ENCODE assay signal across 28 mouse cellular contexts in the genomic region with DNA sequence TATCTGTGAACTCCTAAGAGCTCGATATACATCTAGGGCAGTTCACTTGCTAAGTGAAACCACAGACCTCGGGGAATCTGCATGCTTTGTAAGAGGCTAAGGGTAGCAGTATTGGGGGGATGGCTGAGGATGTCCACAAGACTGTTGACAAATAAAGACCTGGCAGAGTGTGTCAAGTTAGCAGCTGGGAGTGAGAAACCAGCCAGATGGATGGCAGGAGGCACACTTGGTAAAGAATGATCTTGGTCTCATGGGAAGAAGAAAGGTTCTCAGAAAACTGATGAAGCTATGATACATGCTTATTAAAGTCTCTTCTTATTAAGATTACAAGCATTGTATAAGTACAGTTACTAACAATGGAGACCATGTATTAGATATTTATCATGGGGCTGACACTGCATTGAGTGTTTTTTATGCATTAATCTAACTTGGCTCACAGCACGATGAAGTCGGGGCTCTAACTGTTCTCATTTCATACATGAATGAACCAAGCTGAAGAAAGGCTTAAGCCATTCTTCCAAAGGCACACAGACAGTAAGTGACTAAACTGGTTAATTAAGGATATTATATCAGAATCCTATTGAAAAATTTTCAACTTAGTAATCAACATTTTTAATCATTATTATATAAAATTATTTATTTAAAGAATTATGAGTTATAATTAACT. TPM values are rescaled to one million over a fixed set of nuclear protein-coding genes. Genes with fewer than 3 reads are reported as not detected.
DNase-seq lines count a peak whose midpoint lies in the region; ATAC-seq and TF ChIP-seq lines count a peak whose summit lies in the region.
"Had no signal": no experiment of that assay in that cellular context is flagged by ENCODE, and none has a peak within 500 bp of the region (broad histone marks: within the 10 kb centered on the region; RNA-seq: fewer than 3 reads in every experiment).

No protein-coding gene starts in this region.

- H3K9ac ChIP-seq in hindbrain, embryonic 15.5 days = no peak overlapping the region
- H3K9ac ChIP-seq in lung, postnatal 0 days (replicated peaks; ENCODE audit: low read depth) = no peak overlapping the region
- H3K9ac ChIP-seq: forebrain, embryonic 13.5 days; heart, embryonic 13.5 days; intestine, embryonic 15.5 days had no signal

- no peaks in the 10 kb centered on the region for H3K9me3 ChIP-seq in hindbrain, embryonic 15.5 days
- no peaks in the 10 kb centered on the region for H3K9me3 ChIP-seq in hindbrain, embryonic 10.5 days
- no peaks in the 10 kb centered on the region for H3K9me3 ChIP-seq in lung, postnatal 0 days (ENCODE audit: low read length)
- H3K9me3 ChIP-seq: forebrain, embryonic 10.5 days; forebrain, embryonic 13.5 days; heart, embryonic 10.5 days; heart, embryonic 13.5 days; intestine, embryonic 15.5 days had no signal

- no peak overlapping the region for H3K4me2 ChIP-seq in hindbrain, embryonic 15.5 days
- H3K4me2 ChIP-seq in lung, postnatal 0 days (replicated peaks; ENCODE audit: low read depth, low read length) = no peak overlapping the region
- H3K4me2 ChIP-seq: forebrain, embryonic 13.5 days; heart, embryonic 13.5 days; intestine, embryonic 15.5 days had no signal

- H3K27ac ChIP-seq in hindbrain, embryonic 15.5 days (replicated peaks) = no peak overlapping the region
- H3K27ac ChIP-seq in hindbrain, embryonic 10.5 days = no peak overlapping the region
- H3K27ac ChIP-seq in lung, postnatal 0 days (ENCODE audit: low read length) = no peak overlapping the region
- H3K27ac ChIP-seq: forebrain, embryonic 10.5 days; forebrain, embryonic 13.5 days; heart, adult 2 months; heart, embryonic 10.5 days; heart, embryonic 13.5 days; intestine, embryonic 15.5 days had no signal

- peak; percentile 69 for ATAC-seq in hindbrain, embryonic 15.5 days (ENCODE audit: low FRiP score, low read depth)
- no peak for ATAC-seq in lung, postnatal 0 days
- ATAC-seq: forebrain, embryonic 13.5 days; forebrain, embryonic 16.5 days; intestine, embryonic 15.5 days; Patski had no signal

- peak; percentile 56 to 71 for DNase-seq in cerebellum, postnatal 10 days
- no peak for DNase-seq in cerebellum, adult 11-12 months
- no peak for DNase-seq in hindbrain, embryonic 10.5 days (ENCODE audit: low spot score)
- peak; percentile 58 for DNase-seq in left cerebral cortex, postnatal 4 days
- DNase-seq in left cerebral cortex, postnatal 36 days (ENCODE audit: low spot score in 2 of 2) = no peak
- peak; percentile 44 for DNase-seq in 416B (ENCODE audit: low read depth)
- no peak for DNase-seq in lung, postnatal 0 days (ENCODE audit: low spot score)
- DNase-seq: adrenal gland, adult 2 months; adrenal gland, postnatal 14 days; B cell, adult 2 months; cerebellum, adult 2 months; cerebellum, adult 9-11 months; gastrocnemius, postnatal 10 days; gastrocnemius, postnatal 36 days; heart, adult 2 months; heart, postnatal 14 days; heart, postnatal 4 days; kidney, adult 11 months had no signal

- no peak for TF ChIP-seq EP300 in lung, postnatal 0 days (IDR thresholded peaks at IDR 0.05)

- TF ChIP-seq CTCF in lung, postnatal 0 days (IDR thresholded peaks at IDR 0.05) = no peak

- no peak overlapping the region for H3K4me3 ChIP-seq in hindbrain, embryonic 15.5 days
- H3K4me3 ChIP-seq in hindbrain, embryonic 10.5 days = no peak overlapping the region
- no peak overlapping the region for H3K4me3 ChIP-seq in lung, postnatal 0 days (ENCODE audit: low read depth, low read length)
- H3K4me3 ChIP-seq: forebrain, embryonic 10.5 days; forebrain, embryonic 13.5 days; heart, adult 2 months; heart, embryonic 10.5 days; heart, embryonic 13.5 days; intestine, embryonic 15.5 days had no signal

- H3K36me3 ChIP-seq in hindbrain, embryonic 15.5 days = no peaks in the 10 kb centered on the region
- H3K36me3 ChIP-seq in hindbrain, embryonic 10.5 days = no peaks in the 10 kb centered on the region
- H3K36me3 ChIP-seq in lung, postnatal 0 days (ENCODE audit: insufficient read depth, low read length) = no peaks in the 10 kb centered on the region
- H3K36me3 ChIP-seq: forebrain, embryonic 10.5 days; G1E; heart, embryonic 10.5 days; heart, embryonic 13.5 days; intestine, embryonic 15.5 days had no signal

- no peaks in the 10 kb centered on the region for H3K27me3 ChIP-seq in hindbrain, embryonic 15.5 days
- no peaks in the 10 kb centered on the region for H3K27me3 ChIP-seq in hindbrain, embryonic 10.5 days (ENCODE audit: insufficient read depth, poor library complexity, severe bottlenecking)
- H3K27me3 ChIP-seq in lung, postnatal 0 days (replicated peaks; ENCODE audit: insufficient read depth, low read length) = no peaks in the 10 kb centered on the region
- H3K27me3 ChIP-seq: CH12.LX; forebrain, embryonic 13.5 days; heart, embryonic 13.5 days; intestine, embryonic 15.5 days had no signal

- intact Hi-C loops in left cerebral cortex, postnatal 4 days (cut with DNase I) = no loop called here
- intact Hi-C loops in left cerebral cortex, postnatal 36 days (cut with DNase I) = no loop called here

- 49% methylated on average over 4 of the region's 4 CpGs for WGBS in hindbrain, embryonic 15.5 days
- WGBS in hindbrain, embryonic 10.5 days = 87% methylated on average over 4 of the region's 4 CpGs
- WGBS in lung, postnatal 0 days = 83% methylated on average over 4 of the region's 4 CpGs

- no peaks in the 10 kb centered on the region for H3K4me1 ChIP-seq in hindbrain, embryonic 15.5 days (replicated peaks)
- no peaks in the 10 kb centered on the region for H3K4me1 ChIP-seq in hindbrain, embryonic 10.5 days (replicated peaks)
- no peaks in the 10 kb centered on the region for H3K4me1 ChIP-seq in lung, postnatal 0 days (ENCODE audit: insufficient read depth, low read depth, low read length)
- H3K4me1 ChIP-seq: forebrain, embryonic 10.5 days; forebrain, embryonic 13.5 days; heart, embryonic 10.5 days; heart, embryonic 13.5 days; intestine, embryonic 15.5 days had no signal

RNA-seq across cellular contexts. Expression of a gene that starts 30.8 kb away (rescaled TPM):
- polyA plus RNA-seq in hindbrain, embryonic 15.5 days (2015; fragmentation: Nextera tagmentation; extraction: Ambion mirVana) = 20.0 and 22.8 TPM in 2 replicates
- 0.71 and 1.2 TPM in 2 replicates for polyA plus RNA-seq in hindbrain, embryonic 10.5 days (2016; fragmentation: Nextera tagmentation; extraction: Ambion mirVana)
- 10 to 100 TPM; 74.8 to 87.6 TPM for total RNA-seq in left cerebral cortex, postnatal 4 days (2021)
- 100 to 1,000 TPM; 117 to 120 TPM for total RNA-seq in left cerebral cortex, postnatal 36 days (2021)
- 2.3 and 2.8 TPM in 2 replicates for polyA plus RNA-seq in lung, postnatal 0 days (2015; fragmentation: Nextera tagmentation; extraction: Ambion mirVana)
- total RNA-seq: CH12.LX had no signal
- polyA plus RNA-seq: G1E had no signal

Comparison
In these comparisons a context has a peak if more than half of its experiments do, and no peak if none do; other contexts are left out.
1. DNase-seq: peak in cerebellum, postnatal 10 days (2 of 2), left cerebral cortex, postnatal 4 days (single experiment) and 416B (single experiment); none in cerebellum, adult 11-12 months (single experiment), hindbrain, embryonic 10.5 days (single experiment), left cerebral cortex, postnatal 36 days (0 of 2) and lung, postnatal 0 days (single experiment).